Mouse (Mus musculus) erythroblast, embryonic 14.5 days (primary cell): Measurements from ENCODE around the gene Armc10.

Experiments
- GATA1 ChIP-seq: IDR thresholded peaks from 2 replicates; pipeline ENCODE4 v1.6.1; 2012; ENCODE audit warnings: low read length, inconsistent platforms, mixed read lengths
- TAL1 ChIP-seq: IDR thresholded peaks from 3 replicates; pipeline ENCODE4 v1.6.1; 2012; ENCODE audit warnings: low read length, inconsistent platforms, mixed read lengths

DNA sequence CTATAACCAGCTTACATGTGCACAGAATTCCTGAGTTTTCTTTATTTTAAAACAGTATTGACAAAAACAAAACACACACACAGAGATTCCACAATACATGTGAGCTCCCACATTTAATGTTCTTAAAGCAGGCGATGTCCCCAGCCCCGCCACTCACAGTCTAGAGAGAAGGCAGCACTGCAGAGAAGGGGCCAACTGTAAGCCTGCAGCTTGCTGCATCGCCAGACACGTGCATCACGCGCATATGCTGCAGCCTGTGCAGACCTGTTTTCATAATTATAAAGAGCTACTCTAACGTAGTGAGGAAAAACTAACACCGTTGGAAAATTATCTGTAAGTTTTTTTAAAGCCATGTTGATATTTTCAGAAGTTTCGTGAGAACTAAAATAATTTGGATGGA lies 28.1 kb downstream of the Armc10 start:
- TF ChIP-seq GATA1, result no peak
- no peak for TF ChIP-seq TAL1
